Mouse (Mus musculus): Measurements from ENCODE around the gene Ddah1. TPM values are rescaled to one million over a fixed set of nuclear protein-coding genes. Genes with fewer than 3 reads are reported as not detected.

Ddah1 gene
- polyA plus RNA-seq, 1 experiment from 2014 or later, result 42.4 TPM

- no peak for ATAC-seq (replicated peaks; ENCODE audit: insufficient number of reproducible peaks, low FRiP score, low TSS enrichment)
- no peak overlapping the region for H3K4me3 ChIP-seq (ENCODE audit: low read depth, low read length)
- WGBS (ENCODE audit: insufficient replicate concordance), result 86% methylated on average over 5 of the region's 5 CpGs
Observed at GRCm38 (mm10) chr3:145916374-145916773, 157.9 kb downstream of the Ddah1 start.

GRCm38 (mm10) chr3:145916826-145917225, 158.4 kb downstream of the Ddah1 start:
- 52% methylated on average over 4 of the region's 4 CpGs for WGBS (ENCODE audit: insufficient replicate concordance)
- no peak for ATAC-seq (replicated peaks; ENCODE audit: insufficient number of reproducible peaks, low FRiP score, low TSS enrichment)
- Histone ChIP-seq H3K9me3 (replicated peaks; ENCODE audit: control insufficient read depth, low read length) (no peaks in the 10 kb centered on the region), H3K27ac (ENCODE audit: low read depth, low read length) (no peak overlapping the region), H3K4me1 (ENCODE audit: control insufficient read depth, insufficient read depth, low read length) (0 out of 2 replicates have a peak, but pooled peaks cover under 1% of the 10 kb centered on the region), H3K36me3 (ENCODE audit: control insufficient read depth, insufficient read depth, low read length) (no peaks in the 10 kb centered on the region), H3K4me3 (ENCODE audit: low read depth, low read length) (no peak overlapping the region), H3K4me2 (no peak overlapping the region), H3K9ac (ENCODE audit: low read depth, low read length) (no peak overlapping the region), H3K27me3 (ENCODE audit: control insufficient read depth, insufficient read depth, low read length) (no peaks in the 10 kb centered on the region)

More at GRCm38 (mm10) chr3:145916374-145916773, 157.9 kb downstream of the Ddah1 start:
- H3K9ac ChIP-seq (ENCODE audit: low read depth, low read length), result no peak overlapping the region
- no peaks in the 10 kb centered on the region for H3K27me3 ChIP-seq (ENCODE audit: control insufficient read depth, insufficient read depth, low read length)
- H3K4me1 ChIP-seq (ENCODE audit: control insufficient read depth, insufficient read depth, low read length), result no peaks in the 10 kb centered on the region
- no peaks in the 10 kb centered on the region for H3K36me3 ChIP-seq (ENCODE audit: control insufficient read depth, insufficient read depth, low read length)
- H3K27ac ChIP-seq (ENCODE audit: low read depth, low read length), result no peak overlapping the region
- no peaks in the 10 kb centered on the region for H3K9me3 ChIP-seq (replicated peaks; ENCODE audit: control insufficient read depth, low read length)
- no peak overlapping the region for H3K4me2 ChIP-seq

GRCm38 (mm10) chr3:145922019-145922854, 163.8 kb downstream of the Ddah1 start, which contains the start of gene Bcl10:
Bcl10 (plus strand) TSS chr3:145922804.
- Histone ChIP-seq H3K4me3 (ENCODE audit: low read depth, low read length) (peak within 1 kb of the TSS; percentile 97), H3K9me3 (replicated peaks; ENCODE audit: control insufficient read depth, low read length) (no peaks in the 10 kb centered on the region), H3K4me1 (ENCODE audit: control insufficient read depth, insufficient read depth, low read length) (peaks cover 16% of the 10 kb centered on the region; the same call in 1 of the 2 replicates), H3K36me3 (ENCODE audit: control insufficient read depth, insufficient read depth, low read length) (no peaks in the 10 kb centered on the region), H3K27ac (ENCODE audit: low read depth, low read length) (peak within 1 kb of the TSS; percentile 84), H3K4me2 (peak within 1 kb of the TSS; percentile 73), H3K27me3 (ENCODE audit: control insufficient read depth, insufficient read depth, low read length) (no peaks in the 10 kb centered on the region), H3K9ac (ENCODE audit: low read depth, low read length) (peak within 1 kb of the TSS; percentile 76)
- 25% methylated on average over 11 of the region's 11 CpGs for WGBS (ENCODE audit: insufficient replicate concordance)
- no peak for ATAC-seq (replicated peaks; ENCODE audit: insufficient number of reproducible peaks, low FRiP score, low TSS enrichment)

GRCm38 (mm10) chr3:145922971-145923370, 164.5 kb downstream of the Ddah1 start:
- no peak overlapping the region for H3K9ac ChIP-seq (ENCODE audit: low read depth, low read length)
- 0 out of 2 replicates have a peak, but pooled peaks cover under 1% of the 10 kb centered on the region for H3K36me3 ChIP-seq (ENCODE audit: control insufficient read depth, insufficient read depth, low read length)
- H3K27me3 ChIP-seq (ENCODE audit: control insufficient read depth, insufficient read depth, low read length), result no peaks in the 10 kb centered on the region
- no peak for ATAC-seq (replicated peaks; ENCODE audit: insufficient number of reproducible peaks, low FRiP score, low TSS enrichment)
- H3K4me3 ChIP-seq (ENCODE audit: low read depth, low read length), result no peak overlapping the region
- peaks cover 16% of the 10 kb centered on the region; the same call in 1 of the 2 replicates for H3K4me1 ChIP-seq (ENCODE audit: control insufficient read depth, insufficient read depth, low read length)
- WGBS (ENCODE audit: insufficient replicate concordance), result 51% methylated on average over 3 of the region's 3 CpGs
- no peak overlapping the region for H3K27ac ChIP-seq (ENCODE audit: low read depth, low read length)
- H3K4me2 ChIP-seq, result no peak overlapping the region
- H3K9me3 ChIP-seq (replicated peaks; ENCODE audit: control insufficient read depth, low read length), result no peaks in the 10 kb centered on the region

GRCm38 (mm10) chr3:145923874-145924577, 165.6 kb downstream of the Ddah1 start:
- Histone ChIP-seq H3K9me3 (replicated peaks; ENCODE audit: control insufficient read depth, low read length) (no peaks in the 10 kb centered on the region), H3K4me3 (ENCODE audit: low read depth, low read length) (peak overlapping the region; percentile 97), H3K4me1 (ENCODE audit: control insufficient read depth, insufficient read depth, low read length) (peaks cover 16% of the 10 kb centered on the region; the same call in 1 of the 2 replicates), H3K27me3 (ENCODE audit: control insufficient read depth, insufficient read depth, low read length) (no peaks in the 10 kb centered on the region), H3K9ac (ENCODE audit: low read depth, low read length) (peak overlapping the region; percentile 76), H3K4me2 (peak overlapping the region; percentile 73), H3K27ac (ENCODE audit: low read depth, low read length) (peak overlapping the region; percentile 84), H3K36me3 (ENCODE audit: control insufficient read depth, insufficient read depth, low read length) (0 out of 2 replicates have a peak, but pooled peaks cover 3% of the 10 kb centered on the region)
- WGBS (ENCODE audit: insufficient replicate concordance), result under 1% methylated on average over 56 of the region's 58 CpGs
- peak; percentile 100 for ATAC-seq (replicated peaks; ENCODE audit: insufficient number of reproducible peaks, low FRiP score, low TSS enrichment)

- Histone ChIP-seq H3K27me3 (ENCODE audit: control insufficient read depth, insufficient read depth, low read length) (no peaks in the 10 kb centered on the region), H3K4me3 (ENCODE audit: low read depth, low read length) (peak overlapping the region; percentile 97), H3K27ac (ENCODE audit: low read depth, low read length) (peak overlapping the region; percentile 84), H3K36me3 (ENCODE audit: control insufficient read depth, insufficient read depth, low read length) (0 out of 2 replicates have a peak, but pooled peaks cover 5% of the 10 kb centered on the region), H3K4me2 (peak overlapping the region; percentile 73), H3K9ac (ENCODE audit: low read depth, low read length) (peak overlapping the region; percentile 76), H3K9me3 (replicated peaks; ENCODE audit: control insufficient read depth, low read length) (no peaks in the 10 kb centered on the region), H3K4me1 (ENCODE audit: control insufficient read depth, insufficient read depth, low read length) (peaks cover 16% of the 10 kb centered on the region; the same call in 1 of the 2 replicates)
- ATAC-seq (replicated peaks; ENCODE audit: insufficient number of reproducible peaks, low FRiP score, low TSS enrichment), result no peak
- WGBS (ENCODE audit: insufficient replicate concordance), result 4% methylated on average over 39 of the region's 39 CpGs
Observed at GRCm38 (mm10) chr3:145924649-145925337, 166.3 kb downstream of the Ddah1 start.

GRCm38 (mm10) chr3:145925506-145925905, 167.0 kb downstream of the Ddah1 start:
- H3K4me1 ChIP-seq (ENCODE audit: control insufficient read depth, insufficient read depth, low read length), result peaks cover 16% of the 10 kb centered on the region; the same call in 1 of the 2 replicates
- no peak overlapping the region; the same call in 1 of the 2 replicates for H3K9ac ChIP-seq (ENCODE audit: low read depth, low read length)
- 70% methylated on average over 5 of the region's 5 CpGs for WGBS (ENCODE audit: insufficient replicate concordance)
- H3K36me3 ChIP-seq (ENCODE audit: control insufficient read depth, insufficient read depth, low read length), result 0 out of 2 replicates have a peak, but pooled peaks cover 5% of the 10 kb centered on the region
- H3K4me3 ChIP-seq (ENCODE audit: low read depth, low read length), result peak overlapping the region; percentile 97
- no peak for ATAC-seq (replicated peaks; ENCODE audit: insufficient number of reproducible peaks, low FRiP score, low TSS enrichment)
- peak overlapping the region; percentile 73 for H3K4me2 ChIP-seq
- H3K27me3 ChIP-seq (ENCODE audit: control insufficient read depth, insufficient read depth, low read length), result no peaks in the 10 kb centered on the region
- H3K9me3 ChIP-seq (replicated peaks; ENCODE audit: control insufficient read depth, low read length), result no peaks in the 10 kb centered on the region
- H3K27ac ChIP-seq (ENCODE audit: low read depth, low read length), result no peak overlapping the region

Data from heart, embryonic 11.5 days (tissue).